Mouse (Mus musculus) liver, adult 2 months (tissue): ENCODE results near the gene Tex38. TPM values are rescaled to one million over a fixed set of nuclear protein-coding genes. Genes with fewer than 3 reads are reported as not detected.

Source experiments
- DNase-seq: peaks from one replicate; pipeline ENCODE4 v3.0.0-alpha.2; 2011; ENCODE audit warnings: low read depth, low spot score; ENCODE audit errors: extremely low read depth
- H3K27ac ChIP-seq: fragments of 200-500 bp; replicated peaks from 2 replicates; pipeline ENCODE4 v1.5.1; 2012; ENCODE audit warnings: low read depth, mild to moderate bottlenecking, control low read depth, inconsistent platforms, low read length; ENCODE audit not compliant: insufficient read depth
- H3K27me3 ChIP-seq: fragments of 200-500 bp; 2 replicates; pipeline ENCODE4 v1.6.1; 2012; ENCODE audit warnings: mild to moderate bottlenecking, moderate library complexity, low read length, inconsistent platforms; ENCODE audit not compliant: control insufficient read depth, insufficient read depth
- H3K36me3 ChIP-seq: fragments of 200-500 bp; 2 replicates; pipeline ENCODE4 v1.6.1; 2012; ENCODE audit warnings: low read length, inconsistent platforms; ENCODE audit not compliant: control insufficient read depth, insufficient read depth
- H3K4me1 ChIP-seq: fragments of 200-500 bp; 2 replicates; pipeline ENCODE4 v1.6.1; 2011; ENCODE audit warnings: low read length; ENCODE audit not compliant: control insufficient read depth, insufficient read depth
- H3K4me3 ChIP-seq: fragments of 200-500 bp; 2 replicates; pipeline ENCODE4 v1.5.1; 2011; ENCODE audit warnings: low read depth, mild to moderate bottlenecking, control low read depth, low read length, moderate library complexity; ENCODE audit not compliant: insufficient read depth
- H3K79me2 ChIP-seq: fragments of 200-500 bp; 2 replicates; pipeline ENCODE4 v1.6.1; 2012; ENCODE audit warnings: inconsistent platforms, mild to moderate bottlenecking, low read length, moderate library complexity; ENCODE audit not compliant: control insufficient read depth, insufficient read depth
- H3K9ac ChIP-seq: fragments of 200-500 bp; 2 replicates; pipeline ENCODE4 v1.6.1; 2012; ENCODE audit warnings: low read depth, mild to moderate bottlenecking, control low read depth, inconsistent platforms, low read length
- CTCF ChIP-seq: fragments of 200-500 bp; IDR thresholded peaks from 2 replicates; pipeline ENCODE4 v1.5.1; 2011; ENCODE audit warnings: low read depth, low read length, control low read depth
- POLR2A ChIP-seq: fragments of 200-500 bp; IDR thresholded peaks from 2 replicates; pipeline ENCODE4 v1.6.1; 2011; ENCODE audit warnings: low read length, control low read depth; ENCODE audit not compliant: insufficient read depth; ENCODE audit errors: extremely low read depth
- WGBS: fragments of 180-500 bp; shearing (Covaris S2); methylation state at CpG from one replicate; pipeline ENCODE4 v1.1.7; 2018; 5-methylcytosine and 5-hydroxymethylcytosine counted together
- polyA plus RNA-seq: library from polyadenylated mRNA; depleted of rRNA; stranded (reverse); fragments of >200 nt; gene quantifications from 2 replicates; pipeline ENCODE4 v1.2.3, GENCODE M21; 2012
- total RNA-seq: library from RNA; depleted of rRNA; stranded (reverse); fragments of >200 nt; gene quantifications from 2 replicates; pipeline ENCODE4 v1.2.3, GENCODE M21; 2014

Tex38 gene
- total and polyA plus RNA-seq, 2 experiments = 0.23 TPM; not detected in 1

DNA sequence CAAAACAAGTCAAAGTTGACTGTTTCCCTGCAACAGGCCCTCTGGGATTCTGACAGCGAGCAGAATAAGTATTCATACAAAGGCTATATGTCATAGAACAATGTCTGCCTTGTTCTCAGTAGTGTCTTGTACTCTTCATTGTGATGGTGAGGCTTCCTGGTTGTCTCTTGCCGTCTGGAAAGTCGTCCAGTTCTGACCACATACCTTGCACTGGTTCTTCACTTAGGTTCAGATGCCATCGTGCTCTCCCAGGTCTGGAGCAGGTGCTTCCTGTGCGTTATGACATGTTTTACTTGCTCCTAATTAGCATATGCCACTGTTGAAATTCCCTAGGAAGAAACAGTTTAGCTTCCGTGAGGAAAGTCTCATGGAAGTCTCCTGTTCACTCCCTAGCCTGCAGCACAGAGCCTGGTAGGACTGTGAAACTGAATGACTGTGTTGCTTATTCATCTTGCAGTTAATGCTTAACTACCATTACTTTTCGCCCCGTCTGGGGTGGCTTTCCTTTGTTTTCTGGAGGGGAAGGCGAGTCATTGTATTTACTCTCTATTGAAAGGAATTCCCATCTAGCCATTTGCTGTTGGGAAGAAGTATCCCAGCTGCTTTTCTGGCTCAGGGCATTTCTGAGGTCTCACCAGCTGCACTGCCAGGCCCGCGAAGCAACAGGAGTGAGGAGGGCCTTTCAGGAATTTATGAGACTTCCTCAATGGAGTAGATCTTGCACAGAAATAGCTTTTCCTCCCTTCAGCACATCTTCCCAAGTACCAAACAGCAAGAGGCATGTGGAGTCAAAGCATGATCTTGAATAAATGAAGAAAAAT, 13.0 kb downstream of the Tex38 start:
- Histone ChIP-seq H3K4me3 (no peak overlapping the region), H3K4me1 (no peaks in the 10 kb centered on the region), H3K36me3 (peaks cover 33% of the 10 kb centered on the region), H3K27ac (no peak overlapping the region), H3K9ac (no peak overlapping the region), H3K27me3 (no peaks in the 10 kb centered on the region), H3K79me2 (no peaks in the 10 kb centered on the region)
- 72% methylated on average over 11 of the region's 11 CpGs for WGBS
- TF ChIP-seq CTCF (no peak), POLR2A (no peak)
- DNase-seq = no peak

DNA sequence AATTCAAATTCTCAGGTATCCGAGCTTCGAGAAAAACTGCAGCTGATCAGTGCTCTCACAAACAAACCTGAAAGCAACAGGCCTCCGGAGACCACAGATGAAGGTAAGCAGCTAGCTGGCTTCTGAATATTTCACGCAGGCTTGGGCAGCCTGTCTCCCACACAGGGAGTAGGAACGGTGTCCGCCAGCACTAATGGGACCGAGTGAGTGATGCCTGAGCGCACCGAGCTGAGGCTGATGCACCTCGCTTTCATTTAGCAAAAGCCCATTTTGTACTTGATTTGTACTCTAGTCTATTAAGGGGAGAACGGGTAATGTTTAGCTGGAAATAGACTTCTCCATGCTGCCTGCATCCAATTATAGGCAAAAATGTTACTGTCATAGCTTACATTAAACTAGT, 16.2 kb downstream of the Tex38 start:
- Histone ChIP-seq H3K4me1 (no peaks in the 10 kb centered on the region), H3K79me2 (no peaks in the 10 kb centered on the region), H3K27me3 (no peaks in the 10 kb centered on the region), H3K9ac (no peak overlapping the region), H3K4me3 (no peak overlapping the region), H3K36me3 (peaks cover 44% of the 10 kb centered on the region), H3K27ac (no peak overlapping the region)
- TF ChIP-seq CTCF = no peak
- TF ChIP-seq POLR2A = no peak
- no peak for DNase-seq
- 94% methylated on average over 11 of the region's 11 CpGs for WGBS

DNA sequence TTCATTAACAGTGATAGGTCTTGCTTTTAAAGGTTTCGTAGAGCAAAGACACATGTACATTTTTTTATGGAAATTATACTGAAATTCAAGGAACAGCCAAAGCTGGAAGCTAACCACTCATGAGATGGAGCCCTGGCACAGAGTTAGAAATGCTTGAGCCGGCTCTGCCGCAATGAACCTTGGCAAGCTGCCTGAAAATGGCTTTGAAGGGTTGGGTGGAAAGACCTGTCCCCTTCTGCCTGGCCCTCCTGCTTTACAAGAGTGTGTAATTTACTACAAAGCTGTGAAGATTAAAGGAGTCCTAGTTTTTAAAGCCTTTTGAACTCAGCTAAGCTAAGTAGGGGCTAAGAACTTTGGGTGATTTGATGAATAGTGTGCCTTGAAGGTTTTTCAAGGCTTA, 19.6 kb downstream of the Tex38 start:
- TF ChIP-seq POLR2A (no peak), CTCF (no peak)
- Histone ChIP-seq H3K4me1 (no peaks in the 10 kb centered on the region), H3K4me3 (no peak overlapping the region), H3K9ac (no peak overlapping the region), H3K79me2 (no peaks in the 10 kb centered on the region), H3K27ac (no peak overlapping the region), H3K27me3 (no peaks in the 10 kb centered on the region), H3K36me3 (peaks cover 44% of the 10 kb centered on the region)
- DNase-seq = no peak
- WGBS = 55% methylated on average over 3 of the region's 3 CpGs

DNA sequence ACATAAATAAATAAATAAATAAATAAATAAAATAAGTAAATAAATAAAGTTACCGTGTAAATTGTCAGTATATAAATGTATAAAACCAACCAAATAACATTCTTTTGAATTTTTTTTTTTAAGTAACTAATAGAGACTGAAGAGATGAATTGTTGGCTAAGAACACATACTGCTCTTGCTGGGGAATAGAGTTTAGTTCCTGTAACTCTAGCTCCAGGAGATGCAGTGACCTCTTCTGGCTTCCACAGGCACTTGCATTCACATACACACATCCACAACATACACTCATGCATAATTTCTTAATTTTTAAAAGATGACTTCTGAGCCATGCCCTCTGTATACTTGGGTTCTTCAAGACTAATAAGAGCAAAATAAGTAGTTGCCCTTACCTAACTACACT, 26.0 kb downstream of the Tex38 start:
- Histone ChIP-seq H3K36me3 (peaks cover 41% of the 10 kb centered on the region), H3K79me2 (no peaks in the 10 kb centered on the region), H3K4me3 (no peak overlapping the region), H3K4me1 (no peaks in the 10 kb centered on the region), H3K27ac (no peak overlapping the region), H3K27me3 (no peaks in the 10 kb centered on the region), H3K9ac (no peak overlapping the region)
- no peak for DNase-seq
- TF ChIP-seq CTCF (no peak), POLR2A (no peak)
- 96% methylated on average over 1 of the region's 1 CpGs for WGBS

DNA sequence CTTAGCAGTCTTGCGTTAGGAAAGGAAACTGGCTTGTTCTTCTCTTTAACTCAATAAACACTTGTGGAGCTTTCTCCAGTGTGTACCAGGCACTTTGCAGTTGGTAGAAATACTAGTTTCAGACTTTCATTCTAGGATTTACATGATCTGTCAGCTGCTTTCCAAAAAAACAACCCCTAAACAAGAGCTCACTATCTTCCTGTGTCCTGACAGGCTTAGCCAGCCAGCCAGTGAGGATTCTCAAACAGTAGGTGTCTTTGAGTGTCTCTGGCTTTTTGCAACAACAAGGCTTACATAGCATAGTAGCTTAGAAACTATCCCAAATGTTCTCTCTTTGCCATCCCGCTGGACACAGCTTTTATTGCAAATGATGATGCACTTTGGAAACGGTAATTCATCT, 26.7 kb downstream of the Tex38 start:
- Histone ChIP-seq H3K27me3 (no peaks in the 10 kb centered on the region), H3K79me2 (no peaks in the 10 kb centered on the region), H3K4me1 (no peaks in the 10 kb centered on the region), H3K27ac (no peak overlapping the region), H3K4me3 (no peak overlapping the region), H3K36me3 (peaks cover 37% of the 10 kb centered on the region), H3K9ac (no peak overlapping the region)
- no peak for TF ChIP-seq POLR2A
- DNase-seq = no peak
- WGBS = 98% methylated on average over 3 of the region's 3 CpGs

DNA sequence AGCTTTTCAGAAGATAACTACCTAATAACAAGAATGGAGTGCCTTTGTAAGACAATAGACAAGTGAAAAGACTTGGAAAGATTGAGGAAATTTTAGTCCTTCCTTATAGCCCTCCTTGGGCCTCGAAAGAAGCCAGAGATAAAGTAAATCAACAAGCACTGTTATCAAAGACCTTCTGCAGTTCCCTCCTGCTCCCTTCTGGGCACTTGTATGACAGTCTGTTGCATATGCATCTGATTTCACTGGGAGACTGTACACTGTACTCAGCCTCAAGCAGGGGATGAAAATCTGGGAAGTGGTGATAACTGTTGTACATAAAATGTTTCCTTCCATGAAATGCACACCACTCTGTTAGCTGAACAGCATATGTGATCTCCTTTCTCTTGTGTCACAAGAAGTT, 31.5 kb downstream of the Tex38 start:
- no peak for TF ChIP-seq CTCF
- no peak for TF ChIP-seq POLR2A
- no peak overlapping the region for H3K27ac ChIP-seq
- no peak for DNase-seq
- H3K4me1 ChIP-seq = no peaks in the 10 kb centered on the region
- H3K9ac ChIP-seq = no peak overlapping the region
- WGBS = 68% methylated on average over 1 of the region's 1 CpGs
- peaks cover 41% of the 10 kb centered on the region for H3K36me3 ChIP-seq
- H3K79me2 ChIP-seq = no peaks in the 10 kb centered on the region
- H3K27me3 ChIP-seq = no peaks in the 10 kb centered on the region
- H3K4me3 ChIP-seq = no peak overlapping the region
